Comparison of ENCODE assay signal across 15 mouse cellular contexts in genomic region chr16:90242426-90243304, GRCm38 (mm10).
"Had no signal": no experiment of that assay in that cellular context is flagged by ENCODE, and none has a peak within 500 bp of the region (broad histone marks: within the 10 kb centered on the region; RNA-seq: fewer than 3 reads in every experiment).

No protein-coding gene starts in this region.

- DNase-seq: kidney, adult 2 months; kidney, postnatal 36 days; left cerebral cortex, postnatal 4 days; lung, adult 2 months; lung, postnatal 36 days; right cerebral cortex, postnatal 14 days; thymus, adult 2 months; thymus, postnatal 25 days had no signal

- H3K4me2 ChIP-seq: kidney, embryonic 15.5 days; limb, embryonic 13.5 days; liver, embryonic 15.5 days; neural tube, embryonic 13.5 days; stomach, embryonic 15.5 days had no signal

- H3K27ac ChIP-seq: kidney, embryonic 15.5 days; limb, embryonic 13.5 days; liver, embryonic 15.5 days; neural tube, embryonic 13.5 days; stomach, embryonic 15.5 days had no signal

- H3K4me1 ChIP-seq: kidney, embryonic 15.5 days; limb, embryonic 13.5 days; liver, embryonic 15.5 days; neural tube, embryonic 13.5 days; stomach, embryonic 15.5 days had no signal

- H3K9me3 ChIP-seq: kidney, embryonic 15.5 days; limb, embryonic 13.5 days; liver, embryonic 15.5 days; neural tube, embryonic 13.5 days; stomach, embryonic 15.5 days had no signal

- H3K4me3 ChIP-seq: kidney, embryonic 15.5 days; limb, embryonic 13.5 days; liver, embryonic 15.5 days; neural tube, embryonic 13.5 days; stomach, embryonic 15.5 days had no signal

- H3K9ac ChIP-seq: kidney, embryonic 15.5 days; limb, embryonic 13.5 days; liver, embryonic 15.5 days; neural tube, embryonic 13.5 days; stomach, embryonic 15.5 days had no signal

- ATAC-seq: intestine, embryonic 16.5 days; lung, postnatal 0 days had no signal

- H3K27me3 ChIP-seq: kidney, embryonic 15.5 days; limb, embryonic 13.5 days; liver, embryonic 15.5 days; neural tube, embryonic 13.5 days; stomach, embryonic 15.5 days had no signal
